Mouse (Mus musculus): ENCODE measurements around the gene Gm960. TPM values are rescaled to one million over a fixed set of nuclear protein-coding genes. Genes with fewer than 3 reads are reported as not detected.
A peak's percentile ranks its signal among the peaks of the same experiment; 100 is the strongest.

The Gm960 gene
- polyA plus RNA-seq, 1 experiment from 2014 or later = 0.33 TPM

DNA sequence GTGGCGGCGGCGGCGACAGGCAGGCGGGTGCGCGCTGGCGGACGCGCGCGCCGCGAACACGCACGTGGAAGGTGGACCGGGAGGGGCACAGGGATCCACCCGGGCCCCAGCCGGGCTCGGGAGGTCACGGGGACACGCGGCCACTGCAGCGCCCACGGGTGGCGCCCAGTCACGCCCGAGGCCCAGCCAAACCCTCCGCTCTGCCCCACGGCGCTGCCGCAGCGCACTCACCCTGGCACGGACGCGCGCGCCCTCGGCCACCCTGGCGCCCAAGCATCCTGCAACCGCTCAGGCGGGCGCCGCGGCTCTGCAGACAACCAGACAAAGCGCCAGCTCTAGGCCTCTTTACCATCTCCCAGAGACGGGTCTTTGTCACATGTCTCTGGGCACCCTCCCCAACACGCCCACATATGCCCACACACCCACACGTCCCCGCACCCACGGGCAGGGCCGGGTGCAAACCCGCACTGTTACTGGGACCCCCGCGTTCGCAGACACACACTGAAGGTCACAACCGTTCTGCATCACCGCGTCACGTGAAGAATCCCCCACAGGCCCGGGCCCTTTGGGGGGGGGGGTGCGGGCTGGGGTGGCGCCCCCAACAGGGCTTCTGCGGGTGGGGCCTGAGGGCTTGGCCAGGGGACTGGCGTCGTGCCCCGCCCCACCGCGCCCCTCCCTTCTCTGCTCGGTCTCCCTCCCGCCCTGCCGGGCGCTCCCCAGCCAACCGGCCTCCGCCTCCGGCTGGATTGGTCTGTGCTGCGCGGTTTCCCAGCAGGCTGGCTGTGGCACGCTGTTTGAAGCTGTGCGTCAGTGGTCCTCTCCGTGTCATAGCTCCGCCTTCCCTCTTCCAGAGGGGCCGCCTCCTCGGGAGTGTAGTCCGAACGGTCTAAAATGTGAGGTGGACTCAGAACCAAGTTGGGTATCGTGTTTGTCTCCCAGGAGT, 83.0 kb downstream of the Gm960 start, which contains the start of gene Lrfn4:
Lrfn4 (minus strand) TSS at position 517 of the 943 bp plus-strand sequence.
- no peaks in the 10 kb centered on the region for H3K27me3 ChIP-seq (ENCODE audit: insufficient read depth, low read length)
- H3K36me3 ChIP-seq (replicated peaks; ENCODE audit: insufficient read depth, low read length) = peaks cover 37% of the 10 kb centered on the region
- H3K4me1 ChIP-seq (ENCODE audit: insufficient read depth) = peaks cover 19% of the 10 kb centered on the region
- 3% methylated on average over 57 of the region's 87 CpGs for WGBS (ENCODE audit: insufficient replicate concordance)
- no peaks in the 10 kb centered on the region for H3K9me3 ChIP-seq (ENCODE audit: low read length)
- no peak for TF ChIP-seq EP300 (IDR thresholded peaks at IDR 0.05; ENCODE audit: low read depth)
- TF ChIP-seq CTCF (IDR thresholded peaks at IDR 0.05; ENCODE audit: low read depth) = peak; percentile 16; the same call in 1 of the 2 replicates
- peak within 1 kb of the TSS; percentile 22; the same call in 1 of the 2 replicates for H3K27ac ChIP-seq (ENCODE audit: low read depth)
- ATAC-seq = peak; percentile 70
- peak within 1 kb of the TSS; percentile 57 for H3K9ac ChIP-seq (replicated peaks)
- DNase-seq = peak; percentile 74
- H3K4me2 ChIP-seq (ENCODE audit: low read depth, low read length) = peak within 1 kb of the TSS; percentile 90
- peak within 1 kb of the TSS; percentile 58 for H3K4me3 ChIP-seq (ENCODE audit: low read depth, low read length)

DNA sequence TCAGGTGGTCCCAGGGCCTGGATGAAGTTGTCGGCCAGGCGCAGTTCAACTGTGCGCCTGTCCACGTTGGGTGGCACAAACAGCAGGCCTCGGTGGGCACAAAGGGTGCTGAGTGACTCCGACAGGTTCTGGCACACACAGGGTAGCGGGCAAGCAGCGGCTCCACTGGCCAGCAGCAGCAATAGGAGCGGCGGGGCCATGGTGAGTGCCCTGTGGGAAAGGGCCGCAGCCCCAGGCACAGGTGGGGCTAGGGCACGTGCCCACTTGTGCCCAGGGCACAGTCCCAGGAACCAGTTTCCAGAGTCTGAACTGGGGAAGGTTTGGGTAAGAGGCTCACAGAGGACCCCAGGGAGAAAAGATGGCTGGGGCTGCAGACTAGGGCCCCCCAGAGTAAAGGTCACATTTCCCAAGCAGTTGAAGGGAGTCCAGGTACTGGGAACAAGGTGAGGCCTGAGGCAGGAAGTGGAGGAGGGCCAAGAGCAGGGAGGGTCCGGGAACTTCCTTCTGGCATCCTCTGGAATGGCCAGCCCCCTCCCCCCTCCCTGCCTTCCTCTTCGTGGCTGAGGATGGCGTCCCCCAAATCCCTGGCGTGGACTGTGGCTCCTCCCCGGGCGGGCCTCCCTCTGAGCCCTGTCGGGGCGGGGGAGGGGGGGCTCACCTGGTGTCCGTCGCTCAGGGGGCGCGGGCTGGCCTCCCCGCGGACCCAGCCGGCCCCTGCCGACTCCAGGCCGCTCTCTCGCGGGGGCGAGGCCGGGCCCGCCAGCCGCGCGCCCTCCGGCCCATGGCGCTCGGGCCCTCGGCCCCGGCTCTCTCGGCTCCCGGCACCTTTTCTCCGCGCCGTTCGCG, 83.9 kb downstream of the Gm960 start:
- Histone ChIP-seq H3K27ac (ENCODE audit: low read depth) (peak overlapping the region; percentile 22; the same call in 1 of the 2 replicates), H3K9me3 (ENCODE audit: low read length) (no peaks in the 10 kb centered on the region), H3K9ac (replicated peaks) (peak overlapping the region; percentile 57), H3K4me1 (ENCODE audit: insufficient read depth) (peaks cover 19% of the 10 kb centered on the region), H3K4me3 (ENCODE audit: low read depth, low read length) (peak overlapping the region; percentile 58), H3K4me2 (ENCODE audit: low read depth, low read length) (peak overlapping the region; percentile 90), H3K27me3 (ENCODE audit: insufficient read depth, low read length) (no peaks in the 10 kb centered on the region), H3K36me3 (replicated peaks; ENCODE audit: insufficient read depth, low read length) (peaks cover 31% of the 10 kb centered on the region)
- ATAC-seq (no peak), DNase-seq (no peak)
- 31% methylated on average over 38 of the region's 49 CpGs for WGBS (ENCODE audit: insufficient replicate concordance)
- TF ChIP-seq CTCF (IDR thresholded peaks at IDR 0.05; ENCODE audit: low read depth) = no peak
- no peak for TF ChIP-seq EP300 (IDR thresholded peaks at IDR 0.05; ENCODE audit: low read depth)

DNA sequence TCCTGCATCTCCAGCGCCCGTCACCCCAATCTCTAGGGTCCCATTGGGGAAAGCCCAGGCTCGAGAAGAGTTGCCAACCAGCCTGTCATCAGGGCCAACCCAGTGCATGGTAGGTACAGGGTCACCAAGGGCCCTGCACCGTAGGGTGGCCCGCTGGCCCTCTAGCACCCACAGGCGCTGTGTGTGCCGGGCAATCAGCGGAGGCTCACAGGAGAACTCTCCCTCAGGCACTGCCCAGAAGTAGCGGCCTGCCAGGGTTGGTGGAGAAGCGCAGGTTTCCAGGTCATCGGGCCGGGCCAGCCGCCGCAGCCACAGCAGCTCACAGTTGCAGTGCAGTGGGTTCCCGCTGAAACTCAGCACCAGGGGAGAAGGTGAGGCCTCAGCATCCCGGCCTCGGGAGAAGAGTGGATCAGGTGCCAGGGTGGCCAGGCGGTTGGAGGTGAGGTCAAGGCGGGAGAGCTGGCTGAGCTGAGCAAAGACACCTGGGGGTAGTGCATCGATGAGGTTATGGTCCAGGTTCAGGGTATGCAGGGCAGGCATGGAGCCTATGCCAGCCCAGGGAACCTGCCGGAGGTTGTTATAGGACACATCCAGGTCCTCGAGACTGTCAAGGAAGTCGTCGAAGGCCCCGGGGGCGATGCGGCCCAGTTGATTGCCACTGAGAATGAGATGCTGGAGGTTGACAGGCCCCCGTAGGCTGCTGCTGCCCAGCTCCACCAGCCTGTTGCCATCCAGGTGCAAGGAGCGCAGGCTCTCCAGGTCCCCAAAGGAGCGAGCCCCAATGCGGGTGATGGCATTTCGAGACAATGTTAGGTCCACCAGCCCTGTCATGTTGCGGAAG, 84.8 kb downstream of the Gm960 start:
- H3K9ac ChIP-seq (replicated peaks) = no peak overlapping the region

DNA sequence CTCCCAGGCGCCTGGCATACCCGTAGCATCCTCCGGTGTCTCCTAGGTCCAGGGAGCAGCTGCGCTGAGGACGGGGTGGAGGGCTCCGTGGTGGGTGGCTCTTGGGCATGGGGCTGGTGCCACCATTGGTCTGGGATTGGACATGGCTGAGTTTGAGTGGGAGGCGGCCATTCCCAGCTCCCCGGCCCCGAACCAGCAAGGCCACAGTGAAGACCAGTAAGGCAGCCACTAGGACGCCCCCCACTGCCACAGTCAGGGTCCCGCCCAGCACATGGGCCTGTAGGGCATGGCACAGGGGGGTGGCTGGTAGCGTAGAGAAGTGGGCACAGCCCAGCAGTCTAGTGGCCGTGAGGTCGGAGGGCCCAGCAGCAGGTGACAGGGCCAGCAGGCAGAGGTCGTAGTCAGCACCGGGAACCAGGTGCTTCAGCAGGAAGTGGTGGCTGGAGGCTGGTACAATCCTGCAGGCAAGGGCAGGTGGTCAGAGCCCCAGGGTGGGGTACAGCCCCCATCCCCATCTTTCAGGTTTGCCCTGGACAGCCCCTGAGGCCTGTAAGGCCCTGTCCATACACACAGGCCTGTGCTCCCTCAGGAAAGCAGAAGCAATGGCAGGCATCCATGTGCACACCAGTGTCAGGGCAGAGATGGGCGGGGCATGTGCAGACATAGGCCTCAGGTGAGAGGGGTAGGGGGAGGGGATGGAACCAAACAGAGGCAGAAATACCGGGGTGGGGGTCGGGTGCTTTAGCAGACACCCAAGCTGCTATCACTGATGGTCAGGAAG, 86.1 kb downstream of the Gm960 start:
- DNase-seq = no peak
- Histone ChIP-seq H3K4me3 (ENCODE audit: low read depth, low read length) (no peak overlapping the region), H3K4me1 (ENCODE audit: insufficient read depth) (peaks cover 19% of the 10 kb centered on the region), H3K27me3 (ENCODE audit: insufficient read depth, low read length) (no peaks in the 10 kb centered on the region), H3K9ac (replicated peaks) (no peak overlapping the region), H3K27ac (ENCODE audit: low read depth) (no peak overlapping the region), H3K4me2 (ENCODE audit: low read depth, low read length) (no peak overlapping the region), H3K9me3 (ENCODE audit: low read length) (no peaks in the 10 kb centered on the region), H3K36me3 (replicated peaks; ENCODE audit: insufficient read depth, low read length) (peaks cover 23% of the 10 kb centered on the region)
- no peak for ATAC-seq
- TF ChIP-seq CTCF (IDR thresholded peaks at IDR 0.05; ENCODE audit: low read depth) (no peak), EP300 (IDR thresholded peaks at IDR 0.05; ENCODE audit: low read depth) (no peak)
- 88% methylated on average over 19 of the region's 19 CpGs for WGBS (ENCODE audit: insufficient replicate concordance)

More for the DNA sequence above, 84.8 kb downstream of the Gm960 start:
- WGBS (ENCODE audit: insufficient replicate concordance) = 89% methylated on average over 33 of the region's 33 CpGs
- ATAC-seq (no peak), DNase-seq (no peak)
- TF ChIP-seq CTCF (IDR thresholded peaks at IDR 0.05; ENCODE audit: low read depth) (no peak), EP300 (IDR thresholded peaks at IDR 0.05; ENCODE audit: low read depth) (no peak)
- Histone ChIP-seq H3K27ac (ENCODE audit: low read depth) (no peak overlapping the region), H3K4me3 (ENCODE audit: low read depth, low read length) (no peak overlapping the region), H3K4me2 (ENCODE audit: low read depth, low read length) (no peak overlapping the region), H3K36me3 (replicated peaks; ENCODE audit: insufficient read depth, low read length) (peaks cover 30% of the 10 kb centered on the region), H3K27me3 (ENCODE audit: insufficient read depth, low read length) (no peaks in the 10 kb centered on the region), H3K9me3 (ENCODE audit: low read length) (no peaks in the 10 kb centered on the region), H3K4me1 (ENCODE audit: insufficient read depth) (peaks cover 19% of the 10 kb centered on the region)

DNA sequence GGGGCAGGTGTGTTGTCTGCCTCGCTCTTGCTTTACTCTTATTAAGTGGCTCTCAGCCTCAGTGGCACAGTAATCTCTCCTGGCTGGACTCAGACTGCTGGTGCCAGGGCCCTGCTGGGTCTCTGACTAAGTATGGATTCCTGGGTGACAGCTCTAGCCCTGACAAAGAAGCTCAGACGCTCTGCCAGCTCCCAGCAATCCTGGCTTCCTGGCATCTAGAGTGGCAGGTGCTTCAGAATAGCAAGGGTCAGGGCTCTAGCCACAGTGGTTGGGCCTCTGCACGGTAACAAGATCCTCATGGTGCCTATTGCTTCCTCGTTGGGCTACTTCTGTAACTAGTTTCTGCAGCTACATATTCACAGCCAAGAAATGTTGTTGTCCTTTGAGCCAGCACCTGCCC, 88.4 kb downstream of the Gm960 start:
- Histone ChIP-seq H3K4me3 (ENCODE audit: low read depth, low read length) (no peak overlapping the region), H3K27ac (ENCODE audit: low read depth) (no peak overlapping the region), H3K4me1 (ENCODE audit: insufficient read depth) (peaks cover 7% of the 10 kb centered on the region), H3K4me2 (ENCODE audit: low read depth, low read length) (no peak overlapping the region), H3K9ac (replicated peaks) (no peak overlapping the region), H3K36me3 (replicated peaks; ENCODE audit: insufficient read depth, low read length) (peaks cover 23% of the 10 kb centered on the region), H3K9me3 (ENCODE audit: low read length) (no peaks in the 10 kb centered on the region), H3K27me3 (ENCODE audit: insufficient read depth, low read length) (no peaks in the 10 kb centered on the region)
- DNase-seq (no peak), ATAC-seq (no peak)
- TF ChIP-seq CTCF (IDR thresholded peaks at IDR 0.05; ENCODE audit: low read depth) (no peak), EP300 (IDR thresholded peaks at IDR 0.05; ENCODE audit: low read depth) (no peak)
- WGBS (ENCODE audit: insufficient replicate concordance) = 65% methylated on average over 4 of the region's 4 CpGs
